Mouse (Mus musculus) heart, embryonic 13.5 days (tissue): ENCODE data around the gene Cox19. TPM values are rescaled to one million over a fixed set of nuclear protein-coding genes. Genes with fewer than 3 reads are reported as not detected.

Experiments used
- ATAC-seq: fragments of 200-750 bp; cut with Nextera tagmentation; 2 replicates; pipeline ENCODE4 v1.8.0; 2017; ENCODE audit warnings: moderate TSS enrichment; ENCODE audit not compliant: insufficient number of reproducible peaks, low FRiP score, low TSS enrichment; ENCODE audit errors: extremely low read depth
- H3K27ac ChIP-seq: fragments of 300-500 bp; sonication (generic); replicated peaks from 2 replicates; pipeline ENCODE4 v1.5.1; 2015; ENCODE audit warnings: moderate library complexity, mild to moderate bottlenecking, inconsistent platforms
- H3K27me3 ChIP-seq: fragments of 300-500 bp; sonication (generic); replicated peaks from 2 replicates; pipeline ENCODE4 v1.6.1; 2015; ENCODE audit warnings: mild to moderate bottlenecking, inconsistent platforms
- H3K36me3 ChIP-seq: fragments of 300-500 bp; sonication (generic); 2 replicates; pipeline ENCODE4 v1.6.1; 2015; ENCODE audit warnings: mild to moderate bottlenecking, inconsistent platforms
- H3K4me1 ChIP-seq: fragments of 300-500 bp; sonication (generic); 2 replicates; pipeline ENCODE4 v1.6.1; 2015; ENCODE audit warnings: inconsistent platforms
- H3K4me2 ChIP-seq: fragments of 300-500 bp; sonication (generic); 2 replicates; pipeline ENCODE4 v1.6.1; 2015; ENCODE audit warnings: inconsistent platforms, mild to moderate bottlenecking, moderate library complexity
- H3K4me3 ChIP-seq: fragments of 300-500 bp; sonication (generic); 2 replicates; pipeline ENCODE4 v1.5.1; 2015; ENCODE audit warnings: moderate library complexity, mild to moderate bottlenecking, inconsistent platforms
- H3K9ac ChIP-seq: fragments of 300-500 bp; sonication (generic); 2 replicates; pipeline ENCODE4 v1.6.1; 2015; ENCODE audit warnings: inconsistent platforms, mild to moderate bottlenecking, moderate library complexity
- H3K9me3 ChIP-seq: fragments of 300-500 bp; sonication (generic); 2 replicates; pipeline ENCODE4 v1.6.1; 2016; ENCODE audit warnings: inconsistent platforms
- WGBS: fragments of 180-500 bp; shearing (Covaris S2); methylation state at CpG from one replicate; pipeline ENCODE4 v1.1.7; 2015; ENCODE audit warnings: mixed read lengths; 5-methylcytosine and 5-hydroxymethylcytosine counted together
- polyA plus RNA-seq: library from polyadenylated mRNA; unstranded; fragments of >200 nt; fragmentation: Nextera tagmentation; extraction: Ambion mirVana; gene quantifications from 2 replicates; pipeline ENCODE4 v1.2.1, GENCODE M21; 2015

Cox19 gene
- 68.4 and 75.8 TPM in 2 replicates for polyA plus RNA-seq

- Histone ChIP-seq H3K4me1 (peaks cover 16% of the 10 kb centered on the region), H3K9me3 (no peaks in the 10 kb centered on the region), H3K4me3 (no peak within 1 kb of the TSS), H3K9ac (peak within 1 kb of the TSS; percentile 56), H3K27me3 (peaks cover 80% of the 10 kb centered on the region), H3K4me2 (peak within 1 kb of the TSS; percentile 20; the same call in 1 of the 2 replicates), H3K27ac (no peak within 1 kb of the TSS; the same call in 1 of the 2 replicates), H3K36me3 (no peaks in the 10 kb centered on the region)
- 40% methylated on average over 5 of the region's 5 CpGs for WGBS
- ATAC-seq, result no peak
Observed at GRCm38 (mm10) chr5:139351134-139351533, at the start of gene Cox19. Gene Cox19 (minus strand): TSS chr5:139351418.

DNA sequence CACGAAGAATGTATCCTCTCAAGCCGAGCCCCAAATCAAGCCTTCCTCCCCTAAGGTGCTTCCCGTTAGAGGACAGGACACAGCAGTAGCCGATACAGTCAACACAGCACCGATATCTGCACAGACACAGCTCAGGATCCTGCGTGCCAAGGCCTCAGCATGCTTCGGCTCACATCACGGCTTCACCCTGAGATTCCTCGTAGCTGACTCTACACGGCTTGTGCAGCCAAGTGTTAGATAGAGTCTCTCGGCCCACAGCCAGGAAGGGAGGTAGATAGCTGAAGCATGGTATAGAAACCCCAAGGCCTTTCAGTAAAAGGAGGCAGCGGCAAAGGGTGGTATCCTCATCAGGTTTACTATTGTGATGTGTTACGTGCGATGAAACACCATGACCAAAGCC is 48.8 kb upstream of the Cox19 start:
- no peak overlapping the region for H3K4me3 ChIP-seq
- peaks cover 26% of the 10 kb centered on the region for H3K4me1 ChIP-seq
- H3K27ac ChIP-seq, result no peak overlapping the region
- no peaks in the 10 kb centered on the region for H3K36me3 ChIP-seq
- 0 out of 2 replicates have a peak, but pooled peaks cover 3% of the 10 kb centered on the region for H3K27me3 ChIP-seq
- no peaks in the 10 kb centered on the region for H3K9me3 ChIP-seq
- 69% methylated on average over 14 of the region's 14 CpGs for WGBS
- ATAC-seq, result no peak
- H3K4me2 ChIP-seq, result no peak overlapping the region
- H3K9ac ChIP-seq, result no peak overlapping the region

- Histone ChIP-seq H3K4me3 (no peak overlapping the region), H3K36me3 (peaks cover 7% of the 10 kb centered on the region), H3K4me2 (peak overlapping the region; percentile 9; the same call in 1 of the 2 replicates), H3K4me1 (peaks cover 27% of the 10 kb centered on the region), H3K9me3 (no peaks in the 10 kb centered on the region), H3K9ac (0 out of 2 replicates have a peak overlapping the region, but pooled peaks have one; percentile 30), H3K27ac (no peak overlapping the region), H3K27me3 (0 out of 2 replicates have a peak, but pooled peaks cover 2% of the 10 kb centered on the region)
- 71% methylated on average over 5 of the region's 5 CpGs for WGBS
- ATAC-seq, result no peak
Observed at GRCm38 (mm10) chr5:139398786-139399185, 47.6 kb upstream of the Cox19 start.

GRCm38 (mm10) chr5:139397959-139398753 is 46.9 kb upstream of the Cox19 start:
- H3K9me3 ChIP-seq, result no peaks in the 10 kb centered on the region
- peak; percentile 53; the same call in 1 of the 2 replicates for ATAC-seq
- H3K36me3 ChIP-seq, result peaks cover 13% of the 10 kb centered on the region
- H3K27me3 ChIP-seq, result no peaks in the 10 kb centered on the region
- H3K9ac ChIP-seq, result peak overlapping the region; percentile 54
- H3K4me1 ChIP-seq, result peaks cover 27% of the 10 kb centered on the region
- H3K4me3 ChIP-seq, result no peak overlapping the region
- 11% methylated on average over 5 of the region's 5 CpGs for WGBS
- peak overlapping the region; percentile 9; the same call in 1 of the 2 replicates for H3K4me2 ChIP-seq
- H3K27ac ChIP-seq, result peak overlapping the region; percentile 67

- peak overlapping the region; percentile 54 for H3K9ac ChIP-seq
- peak overlapping the region; percentile 67 for H3K27ac ChIP-seq
Observed at GRCm38 (mm10) chr5:139397359-139397916, 46.2 kb upstream of the Cox19 start.

DNA sequence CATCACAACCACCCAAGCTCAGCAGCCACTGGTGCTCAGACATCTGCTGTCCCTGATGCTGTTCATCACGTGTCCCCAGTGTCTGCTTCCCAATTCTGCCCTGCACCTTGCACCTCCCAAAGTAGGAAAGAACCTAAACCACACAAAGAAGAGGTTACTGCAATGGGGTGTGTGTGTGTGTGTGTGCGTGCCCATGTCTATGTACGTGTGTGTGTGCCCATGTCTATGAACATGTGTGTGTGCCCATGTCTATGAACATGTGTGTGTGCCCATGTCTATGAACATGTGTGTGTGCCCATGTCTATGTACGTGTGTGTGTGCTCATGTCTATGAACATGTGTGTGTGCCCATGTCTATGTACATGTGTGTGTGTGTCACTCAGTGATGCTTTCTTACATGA is 44.3 kb upstream of the Cox19 start:
- H3K9me3 ChIP-seq, result no peaks in the 10 kb centered on the region
- H3K4me1 ChIP-seq, result peaks cover 43% of the 10 kb centered on the region
- H3K9ac ChIP-seq, result no peak overlapping the region
- no peak for ATAC-seq
- H3K27ac ChIP-seq, result no peak overlapping the region
- WGBS, result 87% methylated on average over 4 of the region's 4 CpGs
- no peak overlapping the region for H3K4me2 ChIP-seq
- peaks cover 23% of the 10 kb centered on the region for H3K36me3 ChIP-seq
- H3K4me3 ChIP-seq, result no peak overlapping the region
- no peaks in the 10 kb centered on the region for H3K27me3 ChIP-seq

More at GRCm38 (mm10) chr5:139397359-139397916, 46.2 kb upstream of the Cox19 start:
- Histone ChIP-seq H3K36me3 (peaks cover 21% of the 10 kb centered on the region), H3K9me3 (no peaks in the 10 kb centered on the region), H3K4me2 (no peak overlapping the region), H3K27me3 (no peaks in the 10 kb centered on the region), H3K4me1 (peaks cover 27% of the 10 kb centered on the region), H3K4me3 (no peak overlapping the region)
- ATAC-seq, result no peak
- whole genome bisulfite sequencing, result 79% methylated on average over 4 of the region's 4 CpGs

GRCm38 (mm10) chr5:139394399-139394798 is 43.2 kb upstream of the Cox19 start:
- Histone ChIP-seq H3K4me2 (no peak overlapping the region), H3K4me3 (no peak overlapping the region), H3K27ac (no peak overlapping the region), H3K9ac (0 out of 2 replicates have a peak overlapping the region, but pooled peaks have one; percentile 28), H3K4me1 (peaks cover 51% of the 10 kb centered on the region), H3K27me3 (no peaks in the 10 kb centered on the region), H3K36me3 (peaks cover 23% of the 10 kb centered on the region), H3K9me3 (no peaks in the 10 kb centered on the region)
- WGBS, result 58% methylated on average over 7 of the region's 7 CpGs
- no peak for ATAC-seq

DNA sequence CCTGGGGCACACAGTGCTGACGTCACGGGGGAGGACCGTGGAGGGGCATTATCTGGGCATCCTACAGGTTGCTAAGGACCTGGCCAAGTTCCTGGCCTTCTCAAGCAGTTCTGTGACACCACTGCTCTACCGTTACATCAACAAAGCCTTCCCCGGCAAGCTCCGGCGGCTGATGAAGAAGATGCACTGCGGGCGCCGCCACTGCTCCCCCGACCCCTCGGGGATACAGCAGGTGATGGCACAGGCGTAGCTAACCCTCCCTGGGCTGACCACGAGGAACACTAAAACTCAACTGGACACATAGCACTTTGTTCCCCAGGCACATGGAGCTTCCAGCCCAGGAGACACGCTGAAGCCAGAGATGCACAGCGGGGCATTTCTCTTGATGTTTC is 42.0 kb upstream of the Cox19 start:
- ATAC-seq, result no peak
- H3K27ac ChIP-seq, result no peak overlapping the region
- WGBS, result 91% methylated on average over 16 of the region's 16 CpGs
- H3K4me3 ChIP-seq, result no peak overlapping the region
- H3K9ac ChIP-seq, result no peak overlapping the region
- peaks cover 23% of the 10 kb centered on the region for H3K36me3 ChIP-seq
- no peaks in the 10 kb centered on the region for H3K27me3 ChIP-seq
- peaks cover 55% of the 10 kb centered on the region for H3K4me1 ChIP-seq
- H3K4me2 ChIP-seq, result no peak overlapping the region
- no peaks in the 10 kb centered on the region for H3K9me3 ChIP-seq

DNA sequence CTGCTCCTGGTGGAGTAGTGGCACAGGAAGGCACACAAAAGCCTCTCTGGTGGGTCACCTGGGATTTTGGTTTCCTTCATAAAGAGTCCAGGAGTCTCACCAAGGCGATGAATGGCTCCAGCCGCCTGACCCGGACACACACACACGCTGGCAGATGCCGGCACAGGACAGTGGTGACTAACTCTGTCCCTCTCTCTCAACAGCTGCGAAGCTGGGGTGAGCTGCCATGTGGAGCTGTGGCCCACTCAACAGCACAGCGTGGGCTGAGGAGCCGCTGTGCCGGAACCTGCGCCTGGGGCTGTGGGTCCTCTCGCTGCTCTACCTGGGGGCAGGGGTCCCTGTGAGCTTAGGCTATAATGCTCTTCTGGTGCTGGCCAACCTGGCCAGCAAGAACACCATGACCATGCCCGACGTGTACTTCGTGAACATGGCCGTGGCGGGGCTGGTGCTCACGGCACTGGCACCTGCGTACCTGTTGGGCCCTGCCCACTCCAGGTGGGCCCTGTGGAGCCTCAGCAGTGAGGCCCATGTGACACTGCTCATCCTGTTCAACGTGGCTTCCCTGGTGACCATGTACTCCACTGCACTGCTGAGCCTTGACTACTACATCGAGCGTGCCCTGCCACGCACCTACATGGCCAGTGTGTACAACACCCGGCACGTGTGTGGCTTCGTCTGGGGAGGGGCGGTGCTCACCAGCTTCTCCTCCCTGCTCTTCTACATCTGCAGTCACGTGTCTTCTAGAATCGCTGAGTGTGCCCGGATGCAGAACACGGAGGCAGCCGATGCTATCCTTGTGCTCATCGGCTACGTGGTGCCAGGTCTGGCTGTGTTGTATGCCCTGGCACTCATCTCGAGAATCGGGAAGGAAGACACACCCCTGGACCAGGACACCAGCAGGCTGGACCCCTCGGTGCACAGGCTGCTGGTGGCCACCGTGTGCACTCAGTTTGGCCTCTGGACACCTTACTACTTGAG is 41.3 kb upstream of the Cox19 start:
- Histone ChIP-seq H3K9ac (no peak overlapping the region), H3K4me3 (no peak overlapping the region), H3K9me3 (no peaks in the 10 kb centered on the region), H3K27ac (no peak overlapping the region), H3K27me3 (no peaks in the 10 kb centered on the region), H3K36me3 (peaks cover 23% of the 10 kb centered on the region), H3K4me2 (peak overlapping the region; percentile 51; the same call in 1 of the 2 replicates), H3K4me1 (peaks cover 55% of the 10 kb centered on the region)
- WGBS, result 90% methylated on average over 37 of the region's 37 CpGs
- ATAC-seq, result no peak

- Histone ChIP-seq H3K36me3 (peaks cover 23% of the 10 kb centered on the region), H3K4me3 (peak overlapping the region; percentile 24), H3K27me3 (no peaks in the 10 kb centered on the region), H3K4me2 (peak overlapping the region; percentile 51), H3K27ac (peak overlapping the region; percentile 31; the same call in 1 of the 2 replicates), H3K9me3 (no peaks in the 10 kb centered on the region), H3K9ac (peak overlapping the region; percentile 50), H3K4me1 (peaks cover 53% of the 10 kb centered on the region)
- WGBS, result 71% methylated on average over 11 of the region's 11 CpGs
- no peak for ATAC-seq
Observed at GRCm38 (mm10) chr5:139391309-139391990, 40.2 kb upstream of the Cox19 start.
